Mouse (Mus musculus) lung, embryonic 14.5 days (tissue): ENCODE data around the gene Zfp36l2. TPM values are rescaled to one million over a fixed set of nuclear protein-coding genes. Genes with fewer than 3 reads are reported as not detected.

Experiments
- ATAC-seq: fragments of 200-750 bp; cut with Nextera tagmentation; 2 replicates; pipeline ENCODE4 v1.8.0; 2017; ENCODE audit warnings: mild to moderate bottlenecking, moderate TSS enrichment, moderate library complexity; ENCODE audit not compliant: insufficient read depth
- DNase-seq: peaks from one replicate; pipeline ENCODE4 v3.0.0-alpha.2; 2015
- H3K27ac ChIP-seq: fragments of 300-500 bp; sonication (generic); 2 replicates; pipeline ENCODE4 v1.5.1; 2014; ENCODE audit warnings: low read depth, mild to moderate bottlenecking, moderate library complexity
- H3K27me3 ChIP-seq: fragments of 300-500 bp; sonication (generic); 2 replicates; pipeline ENCODE4 v1.6.1; 2014; ENCODE audit warnings: low read length, control low read depth; ENCODE audit not compliant: insufficient read depth
- H3K36me3 ChIP-seq: fragments of 300-500 bp; sonication (generic); 2 replicates; pipeline ENCODE4 v1.6.1; 2014; ENCODE audit warnings: control low read depth; ENCODE audit not compliant: insufficient read depth
- H3K4me1 ChIP-seq: fragments of 300-500 bp; sonication (generic); 2 replicates; pipeline ENCODE4 v1.6.1; 2014; ENCODE audit warnings: antibody characterized with exemption, control low read depth; ENCODE audit not compliant: insufficient read depth
- H3K4me2 ChIP-seq: fragments of 300-500 bp; sonication (generic); 2 replicates; pipeline ENCODE4 v1.6.1; 2014; ENCODE audit warnings: mild to moderate bottlenecking
- H3K4me3 ChIP-seq: fragments of 300-500 bp; sonication (generic); 2 replicates; pipeline ENCODE4 v1.5.1; 2014; ENCODE audit warnings: low read depth, low read length
- H3K9ac ChIP-seq: fragments of 300-500 bp; sonication (generic); 2 replicates; pipeline ENCODE4 v1.6.1; 2014
- H3K9me3 ChIP-seq: fragments of 300-500 bp; sonication (generic); 2 replicates; pipeline ENCODE4 v1.6.1; 2016; ENCODE audit warnings: low read depth, low read length, control low read depth
- CTCF ChIP-seq: IDR thresholded peaks from 2 replicates; pipeline ENCODE4 v1.5.1; 2016; ENCODE audit warnings: antibody characterized with exemption, low read depth
- WGBS: fragments of 180-500 bp; shearing (Covaris S2); extraction: QIAGEN DNeasy Blood & Tissue Kit; methylation state at CpG from one replicate; pipeline ENCODE4 v1.1.7; 2014; 5-methylcytosine and 5-hydroxymethylcytosine counted together
- polyA plus RNA-seq: library from polyadenylated mRNA; unstranded; fragments of >200 nt; fragmentation: Nextera tagmentation; extraction: Ambion mirVana; gene quantifications from 2 replicates; pipeline ENCODE4 v1.2.1, GENCODE M21; 2014

Zfp36l2 gene
- polyA plus RNA-seq, 1 experiment from 2014 or later: 21.9 TPM

DNA sequence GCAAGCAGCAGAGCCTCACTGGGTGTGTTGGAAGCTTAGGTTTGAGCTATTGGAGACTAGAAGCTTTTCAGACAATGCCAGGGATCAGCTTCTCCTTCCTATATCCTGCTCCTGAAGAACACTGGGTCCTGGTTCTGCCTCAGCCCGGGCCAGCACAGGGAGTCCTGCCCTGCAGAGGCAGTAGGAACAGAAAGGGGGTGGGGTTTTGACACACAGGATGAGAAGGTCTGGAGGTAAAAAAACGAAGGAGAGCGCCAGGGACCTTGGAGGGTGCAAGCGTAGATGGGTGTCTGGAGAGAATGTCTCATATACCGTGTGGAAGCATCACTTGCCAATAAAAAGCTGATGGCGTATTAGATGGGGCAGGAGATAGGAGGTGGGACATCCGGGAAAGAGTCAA lies 11.3 kb downstream of the Zfp36l2 start:
- TF ChIP-seq CTCF: no peak
- ATAC-seq (no peak), DNase-seq (no peak)
- H3K27me3 ChIP-seq: no peaks in the 10 kb centered on the region
- H3K4me3 ChIP-seq: no peak overlapping the region
- H3K4me2 ChIP-seq: no peak overlapping the region
- H3K9ac ChIP-seq: no peak overlapping the region
- 77% methylated on average over 7 of the region's 7 CpGs for WGBS
- H3K9me3 ChIP-seq: no peaks in the 10 kb centered on the region; the same call in 1 of the 2 replicates
- no peaks in the 10 kb centered on the region for H3K36me3 ChIP-seq
- H3K4me1 ChIP-seq: peaks cover 13% of the 10 kb centered on the region; the same call in 1 of the 2 replicates
- H3K27ac ChIP-seq: no peak overlapping the region

DNA sequence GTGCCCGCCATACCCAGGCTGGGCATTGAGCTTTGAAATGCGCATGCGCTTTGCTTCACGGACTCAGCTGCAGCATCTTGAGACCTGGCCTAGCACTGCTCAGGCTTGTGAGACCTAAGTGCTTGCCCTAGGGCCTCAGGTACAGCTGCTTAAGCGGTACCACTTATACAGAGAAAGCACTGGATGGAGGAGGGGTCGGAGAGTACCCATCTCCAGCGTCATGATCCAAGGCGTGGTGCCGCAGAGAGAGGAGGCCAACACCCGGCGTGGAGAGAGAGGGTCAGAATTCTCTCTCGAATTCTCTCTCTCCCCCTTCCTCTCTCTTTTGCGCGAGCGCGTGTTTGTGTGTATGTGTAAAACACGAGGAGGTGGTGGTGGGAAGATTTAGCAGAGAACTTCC lies 12.6 kb downstream of the Zfp36l2 start:
- no peaks in the 10 kb centered on the region for H3K36me3 ChIP-seq

GRCm38 (mm10) chr17:84167377-84167776 lies 20.4 kb downstream of the Zfp36l2 start:
- H3K27me3 ChIP-seq: no peaks in the 10 kb centered on the region
- H3K4me1 ChIP-seq: peaks cover under 1% of the 10 kb centered on the region; the same call in 1 of the 2 replicates
- H3K9ac ChIP-seq: no peak overlapping the region
- DNase-seq (no peak), ATAC-seq (no peak)
- H3K9me3 ChIP-seq: no peaks in the 10 kb centered on the region
- 95% methylated on average over 4 of the region's 4 CpGs for WGBS
- H3K4me3 ChIP-seq: no peak overlapping the region
- H3K4me2 ChIP-seq: no peak overlapping the region
- H3K36me3 ChIP-seq: no peaks in the 10 kb centered on the region
- no peak for TF ChIP-seq CTCF
- H3K27ac ChIP-seq: no peak overlapping the region

More for the DNA sequence above, 12.6 kb downstream of the Zfp36l2 start:
- H3K4me1 ChIP-seq: peaks cover 3% of the 10 kb centered on the region; the same call in 1 of the 2 replicates
- no peak for DNase-seq
- H3K9me3 ChIP-seq: no peaks in the 10 kb centered on the region; the same call in 1 of the 2 replicates
- no peak overlapping the region for H3K4me2 ChIP-seq
- H3K27me3 ChIP-seq: no peaks in the 10 kb centered on the region
- H3K9ac ChIP-seq: no peak overlapping the region
- H3K4me3 ChIP-seq: no peak overlapping the region
- 98% methylated on average over 17 of the region's 17 CpGs for WGBS
- no peak for TF ChIP-seq CTCF
- no peak for ATAC-seq
- H3K27ac ChIP-seq: no peak overlapping the region

- H3K4me2 ChIP-seq: no peak overlapping the region
- TF ChIP-seq CTCF: no peak
- no peaks in the 10 kb centered on the region for H3K9me3 ChIP-seq
- no peak overlapping the region for H3K9ac ChIP-seq
- H3K27ac ChIP-seq: no peak overlapping the region
- peaks cover 11% of the 10 kb centered on the region for H3K4me1 ChIP-seq
- no peaks in the 10 kb centered on the region for H3K27me3 ChIP-seq
- 81% methylated on average over 9 of the region's 9 CpGs for WGBS
- ATAC-seq (no peak), DNase-seq (no peak)
- no peaks in the 10 kb centered on the region for H3K36me3 ChIP-seq
- no peak overlapping the region for H3K4me3 ChIP-seq
These were observed 21.4 kb downstream of the Zfp36l2 start for GRCm38 (mm10) chr17:84166135-84166860.

DNA sequence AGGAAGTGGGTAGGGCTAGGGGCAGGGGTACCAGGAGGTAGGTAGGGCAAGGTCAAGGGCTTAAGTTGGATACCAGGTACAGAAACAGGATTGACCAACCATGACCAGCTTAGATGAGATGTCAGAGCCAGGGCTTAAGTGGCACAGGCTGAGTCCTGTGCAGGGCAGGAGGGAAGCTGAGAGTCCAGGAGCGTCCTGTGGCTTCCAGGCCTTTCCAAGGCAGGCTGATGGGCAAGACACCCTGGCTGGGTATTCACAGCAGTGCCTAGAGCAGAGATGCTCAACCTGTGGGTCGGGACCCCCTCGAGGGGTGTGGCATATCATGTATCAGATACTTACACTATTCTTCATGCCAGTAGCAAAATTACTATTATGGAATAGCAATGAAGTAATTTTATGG lies 22.0 kb downstream of the Zfp36l2 start:
- TF ChIP-seq CTCF: no peak
- no peak overlapping the region for H3K4me2 ChIP-seq
- no peak overlapping the region for H3K27ac ChIP-seq
- H3K9ac ChIP-seq: no peak overlapping the region
- no peaks in the 10 kb centered on the region for H3K9me3 ChIP-seq
- 83% methylated on average over 3 of the region's 3 CpGs for WGBS
- ATAC-seq (no peak), DNase-seq (no peak)
- peaks cover 14% of the 10 kb centered on the region for H3K4me1 ChIP-seq
- no peak overlapping the region for H3K4me3 ChIP-seq
- no peaks in the 10 kb centered on the region for H3K36me3 ChIP-seq
- H3K27me3 ChIP-seq: no peaks in the 10 kb centered on the region

DNA sequence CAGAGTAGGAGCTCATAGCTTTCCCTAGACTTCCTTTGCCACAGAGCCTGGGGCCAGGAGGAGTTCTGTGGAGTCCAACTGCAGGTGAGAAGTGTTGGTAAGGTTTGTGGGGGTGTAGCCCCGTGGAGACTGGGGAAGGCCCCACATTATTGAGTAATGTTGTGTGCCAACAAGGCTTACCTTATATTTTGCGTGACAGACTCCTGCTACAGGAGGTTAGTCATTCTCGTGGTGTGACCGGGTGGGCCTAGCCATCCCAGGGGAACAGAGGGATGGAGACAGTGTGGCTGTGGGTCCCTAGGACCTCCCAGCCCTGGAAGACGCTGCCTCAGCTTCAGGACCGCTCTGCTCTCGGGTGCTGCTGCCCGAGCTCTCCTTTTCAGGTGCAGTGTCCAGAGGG lies 23.6 kb downstream of the Zfp36l2 start:
- ATAC-seq (no peak), DNase-seq (no peak)
- Histone ChIP-seq H3K27me3 (no peaks in the 10 kb centered on the region), H3K9me3 (no peaks in the 10 kb centered on the region), H3K4me3 (no peak overlapping the region), H3K36me3 (no peaks in the 10 kb centered on the region), H3K9ac (no peak overlapping the region), H3K27ac (no peak overlapping the region), H3K4me1 (peaks cover 14% of the 10 kb centered on the region), H3K4me2 (no peak overlapping the region)
- TF ChIP-seq CTCF: no peak
- 82% methylated on average over 8 of the region's 8 CpGs for WGBS

DNA sequence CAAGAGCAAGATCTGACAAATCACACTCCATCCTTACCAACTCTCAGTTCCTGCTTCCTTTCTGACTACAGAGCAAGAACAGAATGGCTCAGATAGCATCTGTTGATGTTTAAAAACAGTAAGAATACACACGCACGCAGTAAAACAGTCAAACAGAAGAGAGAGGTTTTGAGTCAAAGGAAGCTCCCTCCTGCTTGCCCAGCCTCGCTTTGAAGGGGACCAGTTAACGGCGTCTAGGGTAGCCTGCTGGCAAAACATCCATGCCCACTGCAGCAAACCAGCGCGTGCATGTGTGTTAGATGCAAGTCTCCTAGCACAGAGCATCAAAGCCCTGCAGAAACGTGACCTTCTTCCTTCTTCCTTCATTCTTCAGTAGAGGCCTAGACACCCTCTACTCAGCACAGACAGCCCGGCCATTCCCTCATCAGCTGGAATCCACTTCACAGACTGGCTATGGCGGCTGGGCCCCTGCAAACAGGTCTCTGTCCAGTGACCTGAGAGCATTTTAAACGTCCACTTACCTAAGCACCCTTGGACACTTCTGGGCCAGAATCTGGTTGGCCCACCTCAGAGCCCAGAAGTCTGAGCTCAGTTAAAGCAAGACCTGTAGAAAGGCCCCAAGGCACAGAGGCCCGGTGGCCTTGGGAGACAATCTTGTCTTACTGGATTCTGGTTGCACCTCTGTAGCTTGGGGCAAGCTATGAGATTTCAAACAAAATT lies 24.5 kb downstream of the Zfp36l2 start:
- peaks cover 16% of the 10 kb centered on the region for H3K4me1 ChIP-seq
- H3K9ac ChIP-seq: no peak overlapping the region
- H3K9me3 ChIP-seq: no peaks in the 10 kb centered on the region
- no peaks in the 10 kb centered on the region for H3K27me3 ChIP-seq
- H3K4me2 ChIP-seq: no peak overlapping the region
- H3K36me3 ChIP-seq: no peaks in the 10 kb centered on the region
- no peak for TF ChIP-seq CTCF
- WGBS: 65% methylated on average over 12 of the region's 12 CpGs
- H3K27ac ChIP-seq: no peak overlapping the region
- H3K4me3 ChIP-seq: no peak overlapping the region
- ATAC-seq (no peak), DNase-seq (no peak)
